Mouse (Mus musculus) myocyte (in vitro differentiated cells): ENCODE results near the gene Myo1f.

Experiments used
- POLR2A ChIP-seq: IDR thresholded peaks from one replicate; pipeline ENCODE4 v1.6.1; 2011; ENCODE audit warnings: low read depth, mild to moderate bottlenecking, control low read depth, moderate library complexity; ENCODE audit not compliant: insufficient read length
- TCF12 ChIP-seq: IDR thresholded peaks from one replicate; pipeline ENCODE4 v1.6.1; 2011; ENCODE audit warnings: mild to moderate bottlenecking, control low read depth; ENCODE audit not compliant: poor library complexity, insufficient read depth, severe bottlenecking
- TCF3 ChIP-seq: IDR thresholded peaks from one replicate; pipeline ENCODE4 v1.6.1; 2011; ENCODE audit warnings: low read depth, control low read depth; ENCODE audit not compliant: insufficient read length
- USF1 ChIP-seq: IDR thresholded peaks from one replicate; pipeline ENCODE4 v1.6.1; 2011; ENCODE audit warnings: low read depth, mild to moderate bottlenecking, control low read depth, moderate library complexity

DNA sequence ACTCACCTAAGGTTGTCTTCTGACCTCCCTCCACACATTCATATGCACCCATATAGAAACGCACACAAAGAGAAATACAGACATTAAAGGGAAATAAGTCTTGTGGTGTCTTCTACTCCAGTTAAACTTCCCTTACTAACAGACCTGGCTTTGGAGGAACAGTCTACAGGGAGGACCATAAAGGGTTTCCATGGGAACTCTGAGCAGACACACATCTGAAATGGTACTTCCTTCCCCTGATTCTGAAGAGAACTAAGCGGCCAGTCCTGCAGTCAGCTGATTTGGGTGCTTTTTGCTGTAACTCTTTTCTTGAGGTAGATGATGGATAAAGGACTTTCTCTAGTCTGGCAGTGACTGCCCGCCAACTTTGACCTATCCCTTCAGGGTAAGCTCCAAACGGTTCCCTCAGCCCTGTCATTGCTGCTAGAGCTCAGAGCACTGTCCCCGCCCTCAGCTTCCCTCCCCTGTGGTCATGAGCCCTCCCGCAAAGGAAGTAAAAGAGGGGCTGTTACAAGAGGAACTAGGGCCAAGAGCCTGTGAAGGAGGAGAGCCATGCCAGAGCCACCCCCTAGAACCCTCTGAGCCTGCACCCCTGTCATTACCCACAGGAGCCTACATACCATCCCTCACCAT lies at the start of gene Myo1f:
- TF ChIP-seq TCF12 (no peak), USF1 (no peak), TCF3 (no peak), POLR2A (no peak)
